Mouse (Mus musculus) E14TG2a.4 (cell line): ENCODE results near the gene Atp13a4.

ENCODE experiments used
- H3K27me3 ChIP-seq: 2 replicates; pipeline ENCODE4 v1.6.1; 2014; ENCODE audit warnings: low read length, control low read depth; ENCODE audit not compliant: insufficient read depth
- H3K36me3 ChIP-seq: 2 replicates; pipeline ENCODE4 v1.6.1; 2014; ENCODE audit warnings: low read length, control low read depth; ENCODE audit not compliant: insufficient read depth
- H3K4me1 ChIP-seq: replicated peaks from 2 replicates; pipeline ENCODE4 v1.6.1; 2014; ENCODE audit warnings: low read depth, low read length, control low read depth
- H3K4me3 ChIP-seq: replicated peaks from 2 replicates; pipeline ENCODE4 v1.5.1; 2014; ENCODE audit warnings: mild to moderate bottlenecking, low read length
- H3K9me3 ChIP-seq: 2 replicates; pipeline ENCODE4 v1.6.1; 2014; ENCODE audit warnings: low read length, control low read depth
- CTCF ChIP-seq: conservative IDR thresholded peaks from 2 replicates; pipeline ENCODE4 v1.5.1; 2014; ENCODE audit warnings: low read length
- NANOG ChIP-seq: IDR thresholded peaks from 2 replicates; pipeline ENCODE4 v1.6.1; 2014; ENCODE audit warnings: borderline replicate concordance, low read length, mixed read lengths
- POU5F1 ChIP-seq: IDR thresholded peaks from 2 replicates; pipeline ENCODE4 v1.6.1; 2014; ENCODE audit warnings: low read length, borderline replicate concordance

The Atp13a4 gene

DNA sequence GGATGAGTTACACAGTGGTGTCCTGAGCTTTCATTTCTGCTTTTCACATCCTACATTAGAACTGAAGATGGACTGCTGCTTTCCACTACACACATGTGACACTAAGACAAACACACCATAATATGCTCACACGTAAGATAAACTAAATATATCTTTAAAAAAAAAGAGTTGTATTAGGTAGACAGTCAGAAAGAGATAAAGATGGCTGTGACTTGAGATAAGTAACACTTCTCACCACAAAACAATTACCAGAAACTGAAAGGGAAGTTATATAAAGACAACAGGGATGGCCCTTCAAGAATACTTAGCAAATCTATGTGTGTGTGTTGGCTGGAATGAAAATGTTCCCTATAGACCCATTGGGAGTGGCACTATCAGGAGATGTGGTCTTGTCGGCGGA is 34.8 kb downstream of the Atp13a4 start:
- H3K27me3 ChIP-seq = no peaks in the 10 kb centered on the region
- no peaks in the 10 kb centered on the region for H3K4me1 ChIP-seq
- H3K4me3 ChIP-seq = no peak overlapping the region
- TF ChIP-seq NANOG (no peak), POU5F1 (no peak), CTCF (no peak)
- peaks cover 10% of the 10 kb centered on the region for H3K9me3 ChIP-seq
- no peaks in the 10 kb centered on the region for H3K36me3 ChIP-seq

DNA sequence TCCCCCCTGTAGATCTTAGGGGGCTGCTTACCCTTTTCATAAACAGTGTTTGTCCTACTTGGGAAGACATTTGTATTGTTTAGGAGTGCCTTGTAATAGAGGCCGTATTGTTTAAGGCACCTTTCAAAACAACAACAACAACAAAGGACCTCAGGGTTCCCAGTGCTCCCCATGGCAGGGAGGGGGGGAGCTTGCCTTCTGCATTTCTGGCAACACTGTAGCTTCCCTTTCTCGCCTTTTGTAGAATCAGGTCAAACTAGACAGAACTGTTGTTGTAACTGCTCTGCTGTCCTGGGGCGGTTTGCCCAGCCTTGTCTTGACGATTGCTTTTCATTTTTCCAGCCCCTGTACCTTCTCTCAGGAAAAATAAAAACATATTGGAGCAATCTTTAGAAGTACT is 40.0 kb downstream of the Atp13a4 start:
- Histone ChIP-seq H3K4me1 (no peaks in the 10 kb centered on the region), H3K4me3 (no peak overlapping the region), H3K36me3 (no peaks in the 10 kb centered on the region), H3K9me3 (no peaks in the 10 kb centered on the region), H3K27me3 (no peaks in the 10 kb centered on the region)
- no peak for TF ChIP-seq POU5F1
- no peak for TF ChIP-seq CTCF
- no peak for TF ChIP-seq NANOG

DNA sequence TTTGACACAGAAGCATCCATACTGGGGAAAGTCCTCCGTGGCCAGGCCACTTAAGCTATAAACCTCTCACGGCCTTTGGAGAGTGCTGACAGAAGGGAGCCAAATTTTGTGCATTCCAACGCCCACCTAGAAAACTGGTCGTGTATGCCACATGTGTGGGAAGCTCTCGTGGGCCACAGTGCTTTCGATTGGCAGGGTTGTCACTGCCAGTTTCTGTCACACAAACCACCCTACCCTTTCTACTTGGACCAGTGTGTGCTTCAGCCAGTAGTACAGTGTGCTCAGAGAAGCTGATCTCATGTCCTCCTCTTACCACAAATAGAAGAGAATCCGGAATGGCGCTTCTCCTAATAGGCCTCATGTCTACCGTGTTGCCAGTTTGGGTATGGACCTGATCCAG is 40.5 kb downstream of the Atp13a4 start:
- TF ChIP-seq NANOG (no peak), CTCF (no peak), POU5F1 (no peak)
- H3K36me3 ChIP-seq = no peaks in the 10 kb centered on the region
- H3K4me1 ChIP-seq = no peaks in the 10 kb centered on the region
- no peak overlapping the region for H3K4me3 ChIP-seq
- H3K27me3 ChIP-seq = no peaks in the 10 kb centered on the region
- no peaks in the 10 kb centered on the region for H3K9me3 ChIP-seq

DNA sequence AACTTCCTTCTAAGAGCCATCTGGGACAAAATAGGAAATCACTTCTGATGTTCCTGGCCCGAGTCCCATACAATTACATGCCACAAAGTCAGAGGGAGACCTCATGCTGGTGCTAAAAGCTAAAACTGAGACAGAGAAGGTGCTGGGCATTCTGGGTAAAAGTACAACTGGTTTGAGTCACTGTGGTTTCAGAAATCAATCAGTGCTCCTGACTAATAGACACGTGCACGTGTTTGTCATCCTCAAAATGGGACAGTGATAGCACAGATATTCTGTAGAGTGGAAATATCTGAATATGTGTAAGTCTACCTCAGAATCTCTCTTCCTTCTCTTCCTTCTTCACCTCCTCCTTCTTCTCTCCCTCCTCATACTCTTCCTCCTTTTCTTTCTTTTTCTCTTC is 53.6 kb downstream of the Atp13a4 start:
- Histone ChIP-seq H3K4me3 (no peak overlapping the region), H3K9me3 (0 out of 2 replicates have a peak, but pooled peaks cover 6% of the 10 kb centered on the region), H3K27me3 (0 out of 2 replicates have a peak, but pooled peaks cover 3% of the 10 kb centered on the region), H3K4me1 (no peaks in the 10 kb centered on the region), H3K36me3 (no peaks in the 10 kb centered on the region)
- TF ChIP-seq POU5F1 (no peak), NANOG (no peak), CTCF (no peak)

DNA sequence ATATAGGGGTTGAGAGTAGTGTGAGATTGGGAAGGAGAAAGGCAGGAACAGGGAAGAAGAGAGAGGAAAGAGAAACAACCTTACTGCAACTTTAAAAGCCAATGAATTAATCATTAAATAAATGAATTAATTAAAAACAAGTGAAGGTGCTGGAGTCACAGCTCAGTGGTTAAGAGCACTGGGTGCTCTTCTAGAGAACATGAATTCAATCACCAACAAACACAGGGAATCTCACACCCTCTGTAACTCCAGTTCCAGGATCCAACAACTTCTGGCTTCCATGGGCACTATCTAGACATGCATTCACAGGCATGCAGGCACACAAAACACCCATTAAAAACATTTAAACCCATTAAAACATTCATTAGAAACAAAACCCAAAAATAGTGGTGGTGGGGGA is 63.2 kb downstream of the Atp13a4 start:
- Histone ChIP-seq H3K4me1 (no peaks in the 10 kb centered on the region), H3K36me3 (no peaks in the 10 kb centered on the region), H3K27me3 (no peaks in the 10 kb centered on the region), H3K9me3 (no peaks in the 10 kb centered on the region), H3K4me3 (no peak overlapping the region)
- TF ChIP-seq POU5F1 (no peak), NANOG (no peak), CTCF (no peak)

DNA sequence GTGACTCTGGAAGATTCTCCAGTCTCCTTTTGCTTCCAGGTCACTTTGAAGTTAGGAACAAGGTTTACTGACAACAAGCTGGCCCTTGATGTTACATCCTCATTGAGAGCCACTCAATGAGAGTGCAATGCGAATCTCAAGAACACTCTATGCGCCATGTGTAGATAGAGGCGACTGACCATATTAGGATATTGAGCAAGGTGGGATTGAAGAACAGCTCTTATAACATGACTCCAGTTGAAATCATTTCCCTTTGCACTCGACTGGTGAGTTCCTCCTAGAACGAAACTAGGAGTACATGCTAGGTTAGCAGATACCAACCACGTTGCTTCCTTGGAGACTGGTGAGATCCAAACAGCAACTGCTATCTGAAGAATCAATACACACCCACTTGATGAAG is 64.3 kb downstream of the Atp13a4 start:
- no peak overlapping the region for H3K4me3 ChIP-seq
- no peaks in the 10 kb centered on the region for H3K27me3 ChIP-seq
- no peaks in the 10 kb centered on the region for H3K9me3 ChIP-seq
- no peaks in the 10 kb centered on the region for H3K36me3 ChIP-seq
- H3K4me1 ChIP-seq = no peaks in the 10 kb centered on the region
- TF ChIP-seq POU5F1 (no peak), NANOG (no peak), CTCF (no peak)

DNA sequence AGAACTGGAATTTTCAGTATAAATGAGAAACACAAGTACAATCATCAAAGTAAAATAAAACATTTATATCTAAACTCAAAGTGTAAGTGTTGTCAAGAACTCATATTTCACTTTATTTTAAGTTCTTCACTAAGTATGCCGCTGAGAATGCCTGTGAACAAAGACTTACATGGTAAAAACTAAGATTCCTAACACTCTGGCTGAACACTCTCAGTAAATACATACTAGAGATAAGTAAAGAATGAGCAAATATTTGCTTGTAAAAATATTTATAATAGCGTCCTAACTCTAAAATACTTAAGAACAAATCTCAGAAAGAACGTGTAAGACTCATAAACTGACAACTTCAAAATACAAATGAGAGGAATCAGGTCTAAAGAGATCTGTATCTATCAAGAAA is 80.9 kb downstream of the Atp13a4 start:
- Histone ChIP-seq H3K27me3 (no peaks in the 10 kb centered on the region), H3K4me3 (no peak overlapping the region), H3K9me3 (0 out of 2 replicates have a peak, but pooled peaks cover 3% of the 10 kb centered on the region), H3K36me3 (no peaks in the 10 kb centered on the region), H3K4me1 (no peaks in the 10 kb centered on the region)
- no peak for TF ChIP-seq POU5F1

DNA sequence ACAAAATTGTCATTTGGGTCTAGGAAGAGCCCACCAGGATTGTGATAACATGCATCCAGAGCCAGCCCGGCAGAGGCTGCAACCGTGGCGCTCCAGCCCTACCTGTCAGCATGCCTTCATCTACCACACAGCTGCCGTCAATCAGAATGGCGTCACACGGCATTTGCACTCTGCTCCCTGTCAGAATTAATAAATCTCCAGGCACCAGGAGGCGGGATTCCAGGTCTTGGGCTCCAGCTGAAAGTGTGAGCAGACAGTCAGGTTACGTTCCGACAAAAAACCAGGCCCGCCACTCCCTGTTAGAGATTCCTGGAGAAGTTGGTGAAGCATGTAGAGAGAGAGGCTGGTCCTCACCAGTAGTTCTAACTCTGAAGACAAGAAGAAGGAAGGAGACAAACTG is 85.3 kb downstream of the Atp13a4 start:
- no peaks in the 10 kb centered on the region for H3K27me3 ChIP-seq
- no peak for TF ChIP-seq CTCF
- no peaks in the 10 kb centered on the region for H3K36me3 ChIP-seq
- H3K4me1 ChIP-seq = no peaks in the 10 kb centered on the region
- H3K4me3 ChIP-seq = no peak overlapping the region
- no peaks in the 10 kb centered on the region for H3K9me3 ChIP-seq

DNA sequence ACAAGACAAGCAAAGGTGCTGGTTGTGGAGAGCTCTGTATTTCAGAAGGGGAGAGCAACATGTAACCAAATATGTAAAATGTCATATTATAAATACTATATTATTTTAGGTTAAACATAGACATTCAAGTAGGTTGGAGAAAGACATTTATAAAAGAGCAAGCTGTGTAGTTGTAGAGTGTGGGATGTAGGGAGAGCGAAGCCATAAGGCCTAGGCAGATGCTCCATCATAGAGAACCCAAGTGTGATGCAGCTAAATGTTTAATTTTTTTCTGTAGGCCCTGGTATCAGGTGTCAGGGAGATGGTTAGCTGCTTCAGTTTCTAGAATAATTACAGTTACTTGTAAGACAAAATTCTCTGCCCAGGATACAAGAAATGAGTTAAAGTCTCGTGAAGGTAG is 87.8 kb downstream of the Atp13a4 start:
- no peak overlapping the region for H3K4me3 ChIP-seq
- H3K4me1 ChIP-seq = no peaks in the 10 kb centered on the region
- H3K9me3 ChIP-seq = no peaks in the 10 kb centered on the region
- H3K27me3 ChIP-seq = no peaks in the 10 kb centered on the region
- no peak for TF ChIP-seq CTCF
- no peak for TF ChIP-seq POU5F1
- TF ChIP-seq NANOG = no peak
- no peaks in the 10 kb centered on the region for H3K36me3 ChIP-seq
